Mouse (Mus musculus): ENCODE data around the gene Etnk1.

- TF ChIP-seq CTCF (IDR thresholded peaks at IDR 0.05; ENCODE audit: borderline replicate concordance, insufficient read depth, low read length), result no peak
- no peak for TF ChIP-seq POLR2A (IDR thresholded peaks at IDR 0.05; ENCODE audit: low read depth, low read length)
These were observed 45.7 kb downstream of the Etnk1 start for GRCm38 (mm10) chr6:143212766-143213165.
